Mouse (Mus musculus): ENCODE data around the gene Map3k5. TPM values are rescaled to one million over a fixed set of nuclear protein-coding genes. Genes with fewer than 3 reads are reported as not detected.

The Map3k5 gene
- total RNA-seq, 2 experiments from 2014 or later, result 2.8 to 5.9 TPM

- ATAC-seq (replicated peaks; ENCODE audit: low FRiP score, low TSS enrichment, poor library complexity, severe bottlenecking), result no peak
These were observed 142.5 kb downstream of the Map3k5 start for GRCm38 (mm10) chr10:20076541-20077469.

DNA sequence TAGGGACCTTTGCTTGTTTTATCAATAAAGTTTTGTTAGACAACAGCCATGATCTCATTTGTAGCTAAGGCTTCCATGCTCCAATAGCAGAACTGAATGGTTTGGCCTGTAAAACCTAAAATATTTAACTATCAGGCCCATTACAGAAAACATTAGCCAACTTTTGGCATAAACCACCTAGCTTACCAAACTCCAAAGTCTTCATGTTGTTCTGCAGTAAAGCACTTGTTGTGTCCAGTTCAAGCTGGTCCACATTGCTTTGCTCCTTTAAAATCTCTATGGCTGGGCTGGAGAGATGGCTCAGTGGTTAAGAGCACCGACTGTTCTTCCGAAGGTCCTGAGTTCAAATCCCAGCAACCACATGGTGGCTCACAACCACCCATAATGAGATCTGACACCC, 144.1 kb downstream of the Map3k5 start:
- ATAC-seq (replicated peaks; ENCODE audit: low FRiP score, low TSS enrichment, poor library complexity, severe bottlenecking), result no peak

DNA sequence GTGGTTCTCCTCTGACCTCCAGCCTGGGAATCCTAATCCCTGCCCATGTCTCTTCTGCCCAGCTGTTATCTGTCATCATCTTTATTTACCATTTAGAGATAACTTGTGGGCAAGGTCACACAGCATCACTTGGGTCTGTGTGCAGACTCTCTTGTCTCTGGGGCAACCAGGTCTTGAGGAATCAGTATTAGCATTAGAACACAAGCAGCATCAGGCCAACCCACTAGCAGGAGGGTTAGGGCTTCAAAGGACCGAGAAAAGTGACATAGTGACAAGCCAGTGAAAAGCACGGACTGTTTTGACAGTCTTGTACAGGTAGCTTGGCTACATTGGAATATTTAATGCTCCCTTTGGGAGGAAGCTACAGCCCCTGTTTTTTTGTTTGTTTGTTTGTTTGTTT, 153.6 kb downstream of the Map3k5 start:
- no peak for ATAC-seq (replicated peaks; ENCODE audit: low FRiP score, low TSS enrichment, poor library complexity, severe bottlenecking)

GRCm38 (mm10) chr10:20089026-20089425, 154.8 kb downstream of the Map3k5 start:
- ATAC-seq (replicated peaks; ENCODE audit: low FRiP score, low TSS enrichment, poor library complexity, severe bottlenecking), result no peak

- ATAC-seq (replicated peaks; ENCODE audit: low FRiP score, low TSS enrichment, poor library complexity, severe bottlenecking), result no peak
These were observed 155.9 kb downstream of the Map3k5 start for GRCm38 (mm10) chr10:20090171-20090570.

DNA sequence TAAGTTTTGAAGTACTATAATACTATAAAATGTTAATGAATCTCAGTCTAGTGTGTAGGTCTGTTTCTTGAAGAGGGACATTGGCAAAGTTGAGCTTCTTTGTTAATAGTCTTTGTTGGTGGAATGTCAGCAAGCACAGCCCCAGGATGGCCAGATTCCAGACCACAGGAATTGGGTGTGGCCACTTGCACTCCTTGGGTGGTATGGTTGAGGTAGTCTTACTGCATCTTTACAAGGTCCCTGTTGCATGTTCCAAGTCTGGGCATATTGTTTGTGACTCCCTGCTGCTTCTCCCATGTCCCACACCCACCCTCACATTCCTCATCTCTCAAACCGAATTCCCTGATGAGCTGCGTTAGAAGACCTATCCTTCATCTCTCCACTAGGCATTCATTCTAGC, 157.1 kb downstream of the Map3k5 start:
- ATAC-seq (replicated peaks; ENCODE audit: low FRiP score, low TSS enrichment, poor library complexity, severe bottlenecking), result no peak

- no peak for ATAC-seq (replicated peaks; ENCODE audit: low FRiP score, low TSS enrichment, poor library complexity, severe bottlenecking)
These were observed 158.1 kb downstream of the Map3k5 start for GRCm38 (mm10) chr10:20092371-20092770.

DNA sequence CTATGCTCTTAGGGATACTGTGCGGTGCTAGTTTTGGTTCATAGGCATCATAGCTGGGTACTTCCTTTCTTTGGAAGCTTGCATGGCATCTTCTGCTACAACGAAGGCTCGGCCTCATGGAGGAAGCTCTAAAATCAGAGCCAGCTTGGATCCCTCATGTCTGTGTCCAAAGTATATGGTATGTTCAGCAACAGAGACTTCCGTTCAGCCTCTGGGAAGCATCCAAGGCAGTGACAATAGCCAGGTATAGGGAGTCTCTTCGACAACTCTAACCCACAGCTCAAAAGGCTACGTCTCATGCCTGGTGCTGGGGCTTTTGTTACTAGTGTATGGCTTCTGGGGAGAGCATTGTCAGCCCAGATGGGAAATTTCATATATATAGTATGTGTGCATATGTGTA, 167.2 kb downstream of the Map3k5 start:
- no peak for ATAC-seq (replicated peaks; ENCODE audit: low FRiP score, low TSS enrichment, poor library complexity, severe bottlenecking)

DNA sequence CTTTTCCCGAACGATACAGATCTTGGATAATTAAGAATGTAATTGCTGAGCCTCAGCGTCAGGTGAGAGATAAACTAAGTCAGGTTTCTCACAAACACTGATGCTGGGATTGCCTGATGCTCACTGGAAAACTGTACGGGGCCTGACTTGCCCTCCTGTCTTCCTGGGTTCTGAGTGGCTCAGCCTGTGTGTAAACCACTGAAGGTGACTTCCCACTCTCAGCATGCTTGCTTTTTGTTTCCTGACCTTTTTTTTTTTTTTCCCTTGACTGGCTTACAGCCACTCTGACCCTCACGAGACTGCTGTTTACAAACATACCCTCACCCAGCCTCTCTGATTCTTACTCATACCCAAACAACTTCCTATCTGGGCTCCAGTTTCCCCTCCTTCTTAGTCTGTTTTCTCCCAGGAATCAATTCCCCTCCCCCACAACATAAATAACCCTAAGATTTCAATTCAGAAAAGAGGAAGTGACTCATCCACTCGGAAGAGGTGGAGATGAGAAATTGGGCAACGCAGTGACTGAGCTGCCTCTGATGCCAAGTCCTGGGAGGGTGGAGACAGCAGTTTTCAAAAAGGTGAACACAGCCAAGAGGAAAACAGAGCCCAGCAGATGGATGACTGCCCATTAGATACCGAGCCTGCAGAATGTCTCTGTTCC, 170.1 kb downstream of the Map3k5 start:
- ATAC-seq (replicated peaks; ENCODE audit: low FRiP score, low TSS enrichment, poor library complexity, severe bottlenecking), result peak; percentile 59; the same call in 1 of the 2 replicates

DNA sequence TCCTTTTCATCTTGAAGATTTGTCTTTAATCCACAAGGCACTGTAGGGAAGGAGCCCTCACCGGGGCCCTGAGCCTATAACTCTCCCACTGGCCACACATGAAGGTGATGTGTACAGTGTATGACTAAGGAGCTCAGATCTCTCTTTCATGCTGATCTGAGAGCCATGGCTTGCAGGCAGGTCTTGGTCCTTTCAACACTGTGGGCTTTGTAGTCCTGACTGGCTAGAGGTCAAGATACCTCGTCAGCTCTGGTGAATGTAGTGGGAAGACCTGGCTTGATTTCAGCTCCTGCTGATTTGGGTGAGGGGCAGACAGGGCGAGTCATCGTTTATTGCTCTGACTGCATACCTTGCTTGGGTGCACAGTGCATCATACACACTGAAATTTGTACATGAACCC, 171.3 kb downstream of the Map3k5 start:
- ATAC-seq (replicated peaks; ENCODE audit: low FRiP score, low TSS enrichment, poor library complexity, severe bottlenecking), result no peak

DNA sequence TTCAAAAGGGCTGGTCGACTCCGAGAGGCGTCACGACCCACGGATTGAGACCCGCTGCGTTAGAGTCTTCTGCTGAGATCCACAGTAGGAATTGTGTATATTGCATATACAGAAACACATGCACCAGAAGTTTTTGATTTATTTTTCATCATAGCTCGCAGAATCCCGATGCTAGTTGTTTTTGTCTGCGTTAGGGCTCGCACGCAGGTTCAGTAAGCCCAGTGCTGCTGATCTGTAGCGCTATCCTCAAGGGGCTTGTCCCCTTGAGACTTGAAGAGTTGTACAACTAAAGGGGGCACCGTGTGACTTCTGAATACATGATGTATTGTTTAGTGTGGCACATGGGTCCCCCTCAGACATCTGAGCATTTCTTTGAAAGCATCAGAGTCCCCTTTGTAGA, 172.8 kb downstream of the Map3k5 start:
- no peak for ATAC-seq (replicated peaks; ENCODE audit: low FRiP score, low TSS enrichment, poor library complexity, severe bottlenecking)

- peak; percentile 47 for ATAC-seq (replicated peaks; ENCODE audit: low FRiP score, low TSS enrichment, poor library complexity, severe bottlenecking)
These were observed 177.2 kb downstream of the Map3k5 start for GRCm38 (mm10) chr10:20111508-20111907.

DNA sequence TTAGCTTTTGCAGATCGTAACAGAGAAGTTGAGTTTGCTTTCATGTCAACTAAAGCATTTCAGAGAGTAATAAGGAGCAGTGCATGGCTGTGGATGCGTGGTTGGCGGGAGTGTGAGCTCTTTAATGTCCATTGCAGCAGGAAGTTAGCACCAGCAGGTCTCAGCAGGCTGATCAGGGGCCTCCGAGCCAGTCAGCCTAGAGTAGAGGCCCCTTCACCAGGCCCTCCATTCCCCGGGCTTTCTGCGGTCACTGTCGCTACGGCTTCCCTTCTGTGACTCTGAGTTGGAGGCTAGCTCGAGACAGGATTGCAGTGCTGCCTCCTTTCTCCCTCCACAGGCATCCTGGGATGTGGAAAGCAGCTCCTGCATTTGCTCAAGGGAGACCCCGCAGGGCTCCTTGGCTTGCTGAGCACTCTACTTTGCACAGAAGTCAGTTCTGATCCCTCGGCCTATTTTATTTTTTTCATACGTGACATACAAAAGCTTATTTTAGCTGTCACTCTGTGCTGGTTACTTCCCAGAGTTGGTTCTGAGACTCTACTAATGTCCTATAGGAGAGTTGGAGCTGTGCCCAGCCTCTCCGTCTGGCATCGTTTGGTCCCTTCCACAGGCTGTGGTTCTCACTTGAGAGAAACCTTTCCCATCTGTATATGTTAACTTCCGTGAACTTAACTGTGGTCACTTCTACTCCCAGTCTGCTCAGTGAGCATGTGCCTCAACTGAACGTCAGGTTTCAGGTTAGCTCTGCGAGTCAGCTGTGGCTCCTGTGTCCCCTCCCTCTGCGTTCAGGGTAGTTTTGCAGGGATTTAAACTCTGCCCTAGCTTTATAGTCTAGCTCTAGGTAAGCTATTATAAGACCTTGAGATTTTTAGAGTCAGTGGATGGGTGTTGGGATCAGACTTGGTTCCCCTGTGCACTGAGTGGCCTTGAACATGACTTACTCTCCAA, 178.0 kb downstream of the Map3k5 start:
- peak; percentile 27 for ATAC-seq (replicated peaks; ENCODE audit: low FRiP score, low TSS enrichment, poor library complexity, severe bottlenecking)

DNA sequence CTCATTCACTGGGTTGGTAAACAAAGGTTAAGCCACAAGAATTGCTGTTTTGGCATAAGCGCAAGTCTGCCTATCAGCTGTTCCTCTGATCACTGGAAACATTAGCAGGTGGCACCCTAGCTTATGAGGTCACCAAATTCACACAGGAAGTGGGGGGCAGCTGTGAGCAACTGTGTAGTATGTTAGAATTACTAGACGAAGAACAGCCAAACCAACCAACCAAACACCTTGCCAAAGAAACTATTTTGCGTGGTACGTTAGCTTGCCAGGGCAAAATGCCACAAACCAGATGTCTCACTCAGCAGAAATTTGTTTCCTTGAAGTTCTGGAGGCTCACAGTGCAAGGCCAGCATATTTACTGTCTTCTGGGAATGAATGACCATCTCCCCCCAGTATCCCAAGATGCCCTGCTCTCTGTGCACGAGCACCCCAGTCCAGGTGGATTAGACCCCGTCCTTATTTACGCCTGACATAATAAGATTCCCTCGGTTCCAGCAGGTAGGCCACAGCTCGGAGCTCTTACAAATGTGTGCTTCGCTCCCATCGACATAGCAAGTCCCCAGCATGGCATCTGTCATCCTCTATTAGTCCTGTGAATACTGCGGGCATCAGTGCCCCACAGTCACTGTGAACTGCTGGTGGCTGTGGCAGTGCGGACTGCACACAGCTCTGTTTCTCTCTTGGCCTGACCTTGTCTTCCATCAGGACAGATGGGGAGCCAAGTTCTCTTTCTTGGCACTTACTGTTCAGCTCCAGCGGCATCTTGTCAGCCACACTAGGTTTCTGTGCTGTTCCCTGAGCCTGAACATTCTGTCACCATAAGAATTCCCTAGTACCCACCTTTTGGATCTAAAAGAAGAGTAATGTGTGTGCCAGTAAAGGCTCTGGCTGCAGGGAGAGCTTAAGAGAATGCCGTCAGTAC, 185.5 kb downstream of the Map3k5 start:
- no peak for ATAC-seq (replicated peaks; ENCODE audit: low FRiP score, low TSS enrichment, poor library complexity, severe bottlenecking)

DNA sequence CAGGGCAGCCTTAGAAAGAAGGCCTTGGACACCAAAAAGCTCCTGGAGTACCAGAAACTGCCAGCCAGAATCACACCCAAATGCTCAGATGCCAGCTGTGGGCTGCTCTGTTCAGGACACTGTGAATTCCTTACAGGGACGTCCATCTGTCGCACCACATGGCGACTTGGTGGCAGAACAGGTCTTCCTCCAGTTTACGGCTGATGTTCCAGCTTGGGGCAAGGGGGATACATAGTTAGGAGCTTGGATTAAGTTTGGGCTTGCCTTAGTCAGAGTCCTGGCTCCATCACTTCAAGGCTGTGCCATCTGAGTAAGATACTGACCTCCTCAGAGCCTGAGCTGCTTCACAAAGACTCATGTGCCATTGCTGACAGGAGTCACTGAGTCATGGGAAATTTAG, 187.7 kb downstream of the Map3k5 start:
- no peak for ATAC-seq (replicated peaks; ENCODE audit: low FRiP score, low TSS enrichment, poor library complexity, severe bottlenecking)

DNA sequence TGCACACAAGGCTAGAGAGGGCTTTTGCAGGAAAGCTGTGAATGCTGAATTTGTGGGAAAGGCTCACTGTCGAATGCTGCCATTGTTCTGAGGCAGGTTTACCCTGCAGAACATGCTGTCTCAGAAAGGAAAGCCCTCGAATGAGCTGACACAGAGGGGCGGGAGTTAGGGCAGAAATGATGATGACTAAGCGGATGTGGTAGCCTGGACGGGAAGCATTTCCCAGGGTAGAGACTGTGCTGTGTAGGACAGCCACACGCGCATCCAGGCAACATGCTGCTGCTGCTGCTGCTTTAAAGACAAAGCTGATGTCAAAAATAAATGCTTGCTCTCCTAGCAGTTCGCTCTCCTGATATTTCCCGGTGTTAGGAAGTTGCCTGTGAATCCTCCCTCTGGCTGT, 189.1 kb downstream of the Map3k5 start:
- ATAC-seq (replicated peaks; ENCODE audit: low FRiP score, low TSS enrichment, poor library complexity, severe bottlenecking), result peak; percentile 59; the same call in 1 of the 2 replicates

DNA sequence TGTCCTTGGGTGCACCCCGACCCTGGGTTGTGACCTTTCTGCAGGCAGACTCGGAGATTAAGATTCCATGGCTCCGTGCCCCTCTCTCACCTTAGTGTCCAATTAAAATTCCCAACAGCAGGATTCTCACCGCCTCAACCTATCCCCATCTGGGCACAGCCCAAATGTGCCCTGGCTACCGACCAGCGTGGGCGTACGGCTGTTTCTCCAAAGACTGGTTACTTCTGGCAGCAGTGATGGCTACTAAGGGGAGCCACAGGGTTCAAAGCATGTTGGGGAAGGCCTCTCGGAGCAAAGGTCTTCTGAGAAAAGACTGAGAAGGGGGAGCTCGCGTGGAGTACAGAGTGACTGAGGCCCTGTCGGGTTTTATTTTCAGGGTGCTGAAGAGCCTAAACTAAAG, 190.3 kb downstream of the Map3k5 start:
- no peak for ATAC-seq (replicated peaks; ENCODE audit: low FRiP score, low TSS enrichment, poor library complexity, severe bottlenecking)

DNA sequence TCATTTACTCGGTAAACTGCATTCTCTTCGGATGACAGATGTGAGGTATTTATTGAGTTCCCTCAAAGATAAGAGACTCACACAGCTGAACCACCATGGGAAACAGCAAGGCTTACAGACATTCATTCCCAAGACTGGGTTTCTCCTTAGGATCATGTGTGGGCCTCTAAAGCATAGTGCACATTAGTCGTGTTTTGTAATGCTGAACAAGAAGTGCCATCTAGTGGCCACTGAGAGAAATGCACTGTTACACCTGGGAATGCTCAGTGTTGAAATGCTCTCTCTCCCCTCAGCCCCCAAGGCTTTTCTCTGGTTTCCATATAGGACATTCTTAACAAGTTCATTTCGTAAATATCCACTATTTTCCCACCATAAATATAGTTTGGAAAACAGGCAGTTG, 191.0 kb downstream of the Map3k5 start:
- ATAC-seq (replicated peaks; ENCODE audit: low FRiP score, low TSS enrichment, poor library complexity, severe bottlenecking), result peak; percentile 80

All from megakaryocyte-erythroid progenitor cell, adult 5-6 weeks (primary cell).